ENCODE assay signal across 24 mouse cellular contexts in genomic region chr15:96434202-96434601, GRCm38 (mm10). TPM values are rescaled to one million over a fixed set of nuclear protein-coding genes. Genes with fewer than 3 reads are reported as not detected.
A peak's percentile ranks its signal among the peaks of the same experiment; 100 is the strongest.
DNase-seq lines count a peak whose midpoint lies in the region; ATAC-seq and TF ChIP-seq lines count a peak whose summit lies in the region.
"Had no signal": no experiment of that assay in that cellular context is flagged by ENCODE, and none has a peak within 500 bp of the region (broad histone marks: within the 10 kb centered on the region; RNA-seq: fewer than 3 reads in every experiment).

No protein-coding gene starts in this region.

- TF ChIP-seq EP300 in liver, embryonic 14.5 days (IDR thresholded peaks at IDR 0.05; ENCODE audit: low read depth): no peak

- no peak overlapping the region for H3K27ac ChIP-seq in gastrocnemius, adult 2 months
- H3K27ac ChIP-seq in intestine, postnatal 0 days (ENCODE audit: low read depth, low read length): no peak overlapping the region
- H3K27ac ChIP-seq in intestine, embryonic 16.5 days (ENCODE audit: low read length): no peak overlapping the region
- no peak overlapping the region for H3K27ac ChIP-seq in liver, embryonic 14.5 days
- H3K27ac ChIP-seq in liver, embryonic 11.5 days (ENCODE audit: low read depth, low read length): no peak overlapping the region
- H3K27ac ChIP-seq: embryonic facial prominence, embryonic 15.5 days; forebrain, embryonic 10.5 days; heart, embryonic 10.5 days; heart, embryonic 15.5 days; hindbrain, embryonic 15.5 days had no signal

- H3K9ac ChIP-seq in intestine, postnatal 0 days (ENCODE audit: low read depth, low read length): no peak overlapping the region
- no peak overlapping the region for H3K9ac ChIP-seq in intestine, embryonic 16.5 days (ENCODE audit: low read depth, low read length)
- H3K9ac ChIP-seq in liver, embryonic 14.5 days (replicated peaks): no peak overlapping the region
- H3K9ac ChIP-seq in liver, embryonic 11.5 days (ENCODE audit: low read depth, low read length): no peak overlapping the region
- H3K9ac ChIP-seq: embryonic facial prominence, embryonic 15.5 days; heart, embryonic 15.5 days; hindbrain, embryonic 15.5 days had no signal

- no peaks in the 10 kb centered on the region for H3K9me3 ChIP-seq in intestine, postnatal 0 days (ENCODE audit: control insufficient read depth)
- no peaks in the 10 kb centered on the region; the same call in 1 of the 2 replicates for H3K9me3 ChIP-seq in intestine, embryonic 16.5 days (ENCODE audit: control insufficient read depth, low read length)
- H3K9me3 ChIP-seq in liver, embryonic 14.5 days (ENCODE audit: control insufficient read depth, low read length): no peaks in the 10 kb centered on the region
- H3K9me3 ChIP-seq in liver, embryonic 11.5 days (ENCODE audit: control insufficient read depth, low read length): 0 out of 2 replicates have a peak, but pooled peaks cover 2% of the 10 kb centered on the region
- H3K9me3 ChIP-seq in E14TG2a.4 (ENCODE audit: low read length): no peaks in the 10 kb centered on the region
- H3K9me3 ChIP-seq: embryonic facial prominence, embryonic 15.5 days; forebrain, embryonic 10.5 days; heart, embryonic 10.5 days; heart, embryonic 15.5 days; hindbrain, embryonic 15.5 days had no signal

- no peak for ATAC-seq in intestine, postnatal 0 days
- ATAC-seq in intestine, embryonic 16.5 days: no peak
- ATAC-seq in liver, embryonic 14.5 days (ENCODE audit: insufficient read depth): no peak
- no peak for ATAC-seq in liver, embryonic 11.5 days (replicated peaks; ENCODE audit: low FRiP score)
- ATAC-seq: forebrain, embryonic 14.5 days; inflammation-experienced regulatory T-cells, adult 6 months had no signal

- no peaks in the 10 kb centered on the region for H3K4me1 ChIP-seq in intestine, postnatal 0 days (replicated peaks; ENCODE audit: control insufficient read depth, insufficient read depth, low read length)
- H3K4me1 ChIP-seq in intestine, embryonic 16.5 days (ENCODE audit: control insufficient read depth, insufficient read depth, low read length): no peaks in the 10 kb centered on the region
- H3K4me1 ChIP-seq in liver, embryonic 14.5 days (replicated peaks; ENCODE audit: control insufficient read depth in 2 of 2, insufficient read depth in 2 of 2, low read length in 1 of 2): no peaks in the 10 kb centered on the region
- H3K4me1 ChIP-seq in liver, embryonic 11.5 days (replicated peaks; ENCODE audit: control insufficient read depth, insufficient read depth, low read length): no peaks in the 10 kb centered on the region
- H3K4me1 ChIP-seq in E14TG2a.4 (replicated peaks; ENCODE audit: low read depth, low read length): no peaks in the 10 kb centered on the region
- H3K4me1 ChIP-seq: embryonic facial prominence, embryonic 15.5 days; forebrain, embryonic 10.5 days; heart, embryonic 10.5 days; heart, embryonic 15.5 days; hindbrain, embryonic 15.5 days had no signal

- intact Hi-C loops in gastrocnemius, adult 2 months (cut with DNase I): no loop called here
- intact Hi-C loops in gastrocnemius, postnatal 14 days (cut with DNase I; ENCODE audit: low total_unique reads): no loop called here

- H3K36me3 ChIP-seq in intestine, postnatal 0 days (ENCODE audit: control insufficient read depth, insufficient read depth): peaks cover 52% of the 10 kb centered on the region
- peaks cover 20% of the 10 kb centered on the region for H3K36me3 ChIP-seq in intestine, embryonic 16.5 days (ENCODE audit: control insufficient read depth, insufficient read depth, low read length)
- H3K36me3 ChIP-seq in liver, embryonic 14.5 days (replicated peaks; ENCODE audit: control insufficient read depth, insufficient read depth, low read depth): peaks cover 45% of the 10 kb centered on the region
- H3K36me3 ChIP-seq in liver, embryonic 11.5 days (ENCODE audit: control insufficient read depth, insufficient read depth, low read length): peaks cover 45% of the 10 kb centered on the region
- peaks cover 57% of the 10 kb centered on the region for H3K36me3 ChIP-seq in E14TG2a.4 (ENCODE audit: insufficient read depth, low read length)

- H3K4me3 ChIP-seq in gastrocnemius, adult 2 months: no peak overlapping the region
- no peak overlapping the region for H3K4me3 ChIP-seq in intestine, postnatal 0 days (ENCODE audit: low read depth, low read length)
- H3K4me3 ChIP-seq in intestine, embryonic 16.5 days (ENCODE audit: low read length): no peak overlapping the region
- no peak overlapping the region for H3K4me3 ChIP-seq in liver, embryonic 14.5 days (ENCODE audit: insufficient read depth in 1 of 2, low read depth in 2 of 2, low read length in 2 of 2)
- H3K4me3 ChIP-seq in liver, embryonic 11.5 days (ENCODE audit: low read depth, low read length): no peak overlapping the region
- H3K4me3 ChIP-seq in E14TG2a.4 (replicated peaks; ENCODE audit: low read length): no peak overlapping the region
- H3K4me3 ChIP-seq: embryonic facial prominence, embryonic 15.5 days; erythroblast, embryonic 14.5 days; forebrain, embryonic 10.5 days; heart, embryonic 10.5 days; heart, embryonic 15.5 days; hindbrain, embryonic 15.5 days had no signal

- no peaks in the 10 kb centered on the region for H3K27me3 ChIP-seq in intestine, postnatal 0 days (replicated peaks; ENCODE audit: control insufficient read depth, insufficient read depth, low read length)
- H3K27me3 ChIP-seq in intestine, embryonic 16.5 days (replicated peaks; ENCODE audit: control insufficient read depth, insufficient read depth, low read length): no peaks in the 10 kb centered on the region
- no peaks in the 10 kb centered on the region for H3K27me3 ChIP-seq in liver, embryonic 14.5 days (ENCODE audit: control insufficient read depth, insufficient read depth, low read length)
- H3K27me3 ChIP-seq in liver, embryonic 11.5 days (replicated peaks; ENCODE audit: control insufficient read depth, insufficient read depth, low read length): no peaks in the 10 kb centered on the region
- H3K27me3 ChIP-seq in E14TG2a.4 (ENCODE audit: insufficient read depth, low read length): no peaks in the 10 kb centered on the region
- H3K27me3 ChIP-seq: embryonic facial prominence, embryonic 15.5 days; heart, embryonic 15.5 days; hindbrain, embryonic 15.5 days had no signal

- no peak for DNase-seq in gastrocnemius, adult 2 months
- DNase-seq in gastrocnemius, postnatal 14 days: no peak
- no peak for DNase-seq in liver, embryonic 14.5 days (ENCODE audit: low read depth in 3 of 3, low spot score in 3 of 3)
- no peak for DNase-seq in liver, embryonic 11.5 days (ENCODE audit: low spot score)
- DNase-seq in cerebellum, postnatal 4 days (ENCODE audit: low spot score in 2 of 2): no peak
- DNase-seq: adrenal gland, adult 8-10 months; adrenal gland, postnatal 36 days; B cell, adult 2 months; cerebellum, adult 2 months; cerebellum, postnatal 10 days; embryo, embryonic 11 days; gastrocnemius, postnatal 10 days; heart, postnatal 36 days had no signal

- H3K4me2 ChIP-seq in intestine, postnatal 0 days (replicated peaks; ENCODE audit: low read depth): no peak overlapping the region
- no peak overlapping the region for H3K4me2 ChIP-seq in intestine, embryonic 16.5 days (ENCODE audit: low read depth, low read length)
- no peak overlapping the region for H3K4me2 ChIP-seq in liver, embryonic 14.5 days (ENCODE audit: low read depth)
- H3K4me2 ChIP-seq in liver, embryonic 11.5 days: no peak overlapping the region
- H3K4me2 ChIP-seq: embryonic facial prominence, embryonic 15.5 days; heart, embryonic 15.5 days; hindbrain, embryonic 15.5 days had no signal

- TF ChIP-seq CTCF in gastrocnemius, adult 2 months (IDR thresholded peaks at IDR 0.05): peak; percentile 29; the same call in 1 of the 2 replicates
- peak; percentile 35 for TF ChIP-seq CTCF in intestine, postnatal 0 days (IDR thresholded peaks at IDR 0.05; ENCODE audit: low read depth)
- TF ChIP-seq CTCF in liver, embryonic 14.5 days (IDR thresholded peaks at IDR 0.05; ENCODE audit: low read depth): peak; percentile 29; the same call in 1 of the 2 replicates
- TF ChIP-seq CTCF in E14TG2a.4 (conservative IDR thresholded peaks at IDR 0.05; ENCODE audit: low read length): peak; percentile 17; the same call in 1 of the 2 replicates

- WGBS in intestine, postnatal 0 days: 100% methylated on average over 1 of the region's 1 CpGs
- WGBS in intestine, embryonic 16.5 days: 98% methylated on average over 1 of the region's 1 CpGs
- WGBS in liver, embryonic 14.5 days (ENCODE audit: insufficient replicate concordance): 81% methylated on average over 1 of the region's 1 CpGs
- WGBS in liver, embryonic 11.5 days: 91% methylated on average over 1 of the region's 1 CpGs

RNA-seq across cellular contexts. Expression of gene Scaf11, which starts 26.4 kb away (rescaled TPM):
- 10 to 100 TPM; 41.3 to 43.3 TPM for total RNA-seq in gastrocnemius, adult 2 months (2021)
- 10 to 100 TPM; 32.5 to 34.2 TPM for total RNA-seq in gastrocnemius, postnatal 14 days (2021)
- polyA plus RNA-seq in intestine, postnatal 0 days (2015; fragmentation: Nextera tagmentation; extraction: Ambion mirVana): 47.8 and 57.4 TPM in 2 replicates
- 68.5 and 70.1 TPM in 2 replicates for polyA plus RNA-seq in intestine, embryonic 16.5 days (2015; fragmentation: Nextera tagmentation; extraction: Ambion mirVana)
- 11.8 and 19.4 TPM in 2 replicates for polyA plus RNA-seq in liver, embryonic 14.5 days (2012; rRNA removed)
- polyA plus RNA-seq in liver, embryonic 14.5 days (2014; fragmentation: Nextera tagmentation; extraction: Ambion mirVana): 37.1 and 37.9 TPM in 2 replicates
- polyA plus RNA-seq in liver, embryonic 11.5 days (2014; fragmentation: Nextera tagmentation; extraction: Ambion mirVana): 105 and 106 TPM in 2 replicates
